ENCODE assay signal across 9 mouse cellular contexts in the genomic region with DNA sequence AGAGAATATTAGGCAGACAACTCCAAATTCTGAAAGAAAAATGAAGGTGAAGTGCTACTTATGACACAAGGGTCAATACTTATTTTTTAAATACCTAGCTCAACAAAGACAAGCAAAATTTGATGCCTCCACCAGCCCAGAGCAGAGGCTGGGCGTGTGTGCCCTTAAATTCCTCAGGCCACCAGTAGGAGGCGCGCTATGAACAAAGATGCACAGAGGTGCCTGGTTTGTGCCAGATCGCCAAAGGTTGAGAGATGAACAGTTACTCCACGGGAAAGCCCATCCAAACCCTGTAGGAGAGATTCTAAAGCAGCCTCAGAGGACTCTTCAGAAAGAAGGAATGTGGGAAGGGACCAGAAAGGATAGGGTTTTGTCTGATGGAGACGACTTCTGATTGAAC. TPM values are rescaled to one million over a fixed set of nuclear protein-coding genes. Genes with fewer than 3 reads are reported as not detected.
A peak's percentile ranks its signal among the peaks of the same experiment; 100 is the strongest.
DNase-seq lines count a peak whose midpoint lies in the region; ATAC-seq and TF ChIP-seq lines count a peak whose summit lies in the region.
"Had no signal": no experiment of that assay in that cellular context is flagged by ENCODE, and none has a peak within 500 bp of the region (broad histone marks: within the 10 kb centered on the region; RNA-seq: fewer than 3 reads in every experiment).

No protein-coding gene starts in this region.

- no peaks in the 10 kb centered on the region for H3K9me3 ChIP-seq in forebrain, postnatal 0 days (ENCODE audit: low read length)
- no peaks in the 10 kb centered on the region for H3K9me3 ChIP-seq in forebrain, embryonic 13.5 days (replicated peaks)
- H3K9me3 ChIP-seq: limb, embryonic 15.5 days had no signal

- 15% methylated on average over 6 of the region's 6 CpGs for WGBS in forebrain, postnatal 0 days
- WGBS in forebrain, embryonic 13.5 days: 16% methylated on average over 6 of the region's 6 CpGs
- 18% methylated on average over 6 of the region's 6 CpGs for WGBS in heart, adult 2 months
- WGBS in spleen, adult 2 months: 15% methylated on average over 6 of the region's 6 CpGs

- peak; percentile 50 for DNase-seq in forebrain, postnatal 0 days
- peak; percentile 46 for DNase-seq in WW6 (ENCODE audit: low read depth, low spot score)
- peak; percentile 81 to 83 for DNase-seq in cerebellum, postnatal 10 days
- DNase-seq in heart, adult 2 months: peak; percentile 64 to 80
- DNase-seq in kidney, postnatal 36 days: peak; percentile 51 to 86
- peak; percentile 78 for DNase-seq in lung, postnatal 36 days
- peak; percentile 28 to 69 for DNase-seq in spleen, adult 2 months (ENCODE audit: low read depth in 1 of 2, low spot score in 2 of 2)

- no peaks in the 10 kb centered on the region for H3K79me2 ChIP-seq in heart, adult 2 months (replicated peaks; ENCODE audit: control insufficient read depth, insufficient read depth, low read length)

- TF ChIP-seq CTCF in forebrain, postnatal 0 days (IDR thresholded peaks at IDR 0.05; ENCODE audit: low read depth): peak; percentile 74
- peak; percentile 98 for TF ChIP-seq CTCF in heart, adult 2 months (IDR thresholded peaks at IDR 0.05)
- TF ChIP-seq CTCF in spleen, adult 2 months (IDR thresholded peaks at IDR 0.05; ENCODE audit: extremely low read depth, insufficient read depth, insufficient read length, insufficient replicate concordance): peak; percentile 95

- H3K27ac ChIP-seq in forebrain, postnatal 0 days (ENCODE audit: low read depth, low read length): no peak overlapping the region
- no peak overlapping the region for H3K27ac ChIP-seq in forebrain, embryonic 13.5 days
- H3K27ac ChIP-seq in heart, adult 2 months: no peak overlapping the region
- no peak overlapping the region for H3K27ac ChIP-seq in spleen, adult 2 months (ENCODE audit: insufficient read depth, low read length)
- H3K27ac ChIP-seq: limb, embryonic 15.5 days had no signal

- H3K36me3 ChIP-seq in forebrain, postnatal 0 days (ENCODE audit: insufficient read depth): peaks cover 12% of the 10 kb centered on the region; the same call in 1 of the 2 replicates
- no peaks in the 10 kb centered on the region for H3K36me3 ChIP-seq in forebrain, embryonic 13.5 days (ENCODE audit: poor library complexity, severe bottlenecking)
- no peaks in the 10 kb centered on the region for H3K36me3 ChIP-seq in heart, adult 2 months (ENCODE audit: control insufficient read depth, insufficient read depth, low read length)
- no peaks in the 10 kb centered on the region; the same call in 1 of the 2 replicates for H3K36me3 ChIP-seq in spleen, adult 2 months (ENCODE audit: control insufficient read depth, insufficient read depth, low read length)

- no peaks in the 10 kb centered on the region for H3K27me3 ChIP-seq in forebrain, postnatal 0 days (ENCODE audit: insufficient read depth, low read length)
- H3K27me3 ChIP-seq in forebrain, embryonic 13.5 days: no peaks in the 10 kb centered on the region
- H3K27me3 ChIP-seq in heart, adult 2 months (ENCODE audit: control insufficient read depth, insufficient read depth, low read length): no peaks in the 10 kb centered on the region
- H3K27me3 ChIP-seq in spleen, adult 2 months (ENCODE audit: control insufficient read depth, insufficient read depth, low read length): no peaks in the 10 kb centered on the region
- H3K27me3 ChIP-seq: limb, embryonic 15.5 days had no signal

- no peak for TF ChIP-seq POLR2A in heart, adult 2 months (IDR thresholded peaks at IDR 0.05; ENCODE audit: insufficient read depth, low read depth, low read length)
- no peak for TF ChIP-seq POLR2A in spleen, adult 2 months (IDR thresholded peaks at IDR 0.05; ENCODE audit: low read depth, low read length)

- TF ChIP-seq EP300 in heart, adult 2 months (IDR thresholded peaks at IDR 0.05; ENCODE audit: insufficient read depth, low read depth, low read length): peak; percentile 70; the same call in 1 of the 2 replicates

- intact Hi-C loops in heart, adult 2 months (cut with DNase I): loop anchor here (1.0 to 2.0 kb wide), 2 partner anchors 35 to 83 kb away; a partner anchor contains a TSS

- H3K4me1 ChIP-seq in forebrain, postnatal 0 days (ENCODE audit: insufficient read depth): no peaks in the 10 kb centered on the region
- H3K4me1 ChIP-seq in forebrain, embryonic 13.5 days: peaks cover 28% of the 10 kb centered on the region
- no peaks in the 10 kb centered on the region for H3K4me1 ChIP-seq in heart, adult 2 months (ENCODE audit: control insufficient read depth, insufficient read depth, low read length)
- no peaks in the 10 kb centered on the region for H3K4me1 ChIP-seq in spleen, adult 2 months (ENCODE audit: control insufficient read depth, insufficient read depth, insufficient read length)

- ATAC-seq in forebrain, postnatal 0 days: no peak
- no peak for ATAC-seq in forebrain, embryonic 13.5 days

- H3K4me2 ChIP-seq in forebrain, postnatal 0 days (ENCODE audit: low read depth): no peak overlapping the region
- no peak overlapping the region for H3K4me2 ChIP-seq in forebrain, embryonic 13.5 days
- H3K4me2 ChIP-seq: limb, embryonic 15.5 days had no signal

- no peak overlapping the region for H3K4me3 ChIP-seq in forebrain, postnatal 0 days (ENCODE audit: low read depth, low read length)
- no peak overlapping the region for H3K4me3 ChIP-seq in forebrain, embryonic 13.5 days
- no peak overlapping the region for H3K4me3 ChIP-seq in heart, adult 2 months
- H3K4me3 ChIP-seq in spleen, adult 2 months (ENCODE audit: extremely low read depth, insufficient read depth, insufficient read length): no peak overlapping the region
- H3K4me3 ChIP-seq: limb, embryonic 15.5 days had no signal

- H3K9ac ChIP-seq in forebrain, postnatal 0 days: no peak overlapping the region
- no peak overlapping the region for H3K9ac ChIP-seq in forebrain, embryonic 13.5 days
- no peak overlapping the region for H3K9ac ChIP-seq in heart, adult 2 months (ENCODE audit: low read depth, low read length)
- H3K9ac ChIP-seq: limb, embryonic 15.5 days had no signal

RNA-seq across cellular contexts. Expression of a gene that starts 35.1 kb away (rescaled TPM):
- total RNA-seq in forebrain, postnatal 0 days (2014; rRNA removed): 80.9 and 90.9 TPM in 2 replicates
- 41.6 and 50.1 TPM in 2 replicates for polyA plus RNA-seq in forebrain, postnatal 0 days (2015; fragmentation: Nextera tagmentation; extraction: Ambion mirVana)
- polyA plus RNA-seq in forebrain, embryonic 13.5 days (2015; fragmentation: Nextera tagmentation; extraction: Ambion mirVana): 22.6 and 23.8 TPM in 2 replicates
- 10 to 100 TPM; 49.9 to 61.9 TPM for total RNA-seq in heart, adult 2 months (2021)
- 43.2 and 67.5 TPM in 2 replicates for polyA plus RNA-seq in heart, adult 2 months (2012; rRNA removed)
- 20.7 and 27.5 TPM in 2 replicates for polyA plus RNA-seq in spleen, adult 2 months (2012; rRNA removed)

RNA-seq across cellular contexts. Expression of a gene that starts 36.1 kb away (rescaled TPM):
- total RNA-seq in forebrain, postnatal 0 days (2014; rRNA removed): 7.2 and 8.2 TPM in 2 replicates
- 5.1 and 6.8 TPM in 2 replicates for polyA plus RNA-seq in forebrain, postnatal 0 days (2015; fragmentation: Nextera tagmentation; extraction: Ambion mirVana)
- polyA plus RNA-seq in forebrain, embryonic 13.5 days (2015; fragmentation: Nextera tagmentation; extraction: Ambion mirVana): 20.2 and 21.0 TPM in 2 replicates
- 1 to 10 TPM; 2.5 to 2.6 TPM for total RNA-seq in heart, adult 2 months (2021)
- 2.1 and 3.1 TPM in 2 replicates for polyA plus RNA-seq in heart, adult 2 months (2012; rRNA removed)
- 6.3 and 6.7 TPM in 2 replicates for polyA plus RNA-seq in spleen, adult 2 months (2012; rRNA removed)
